Mouse (Mus musculus) intestine, embryonic 16.5 days (tissue): ENCODE measurements around the gene Angptl3. TPM values are rescaled to one million over a fixed set of nuclear protein-coding genes. Genes with fewer than 3 reads are reported as not detected.

Source experiments
- ATAC-seq: fragments of 200-750 bp; cut with Nextera tagmentation; 2 replicates; pipeline ENCODE4 v1.8.0; 2017; ENCODE audit warnings: moderate TSS enrichment, moderate library complexity
- H3K27ac ChIP-seq: fragments of 300-500 bp; sonication (generic); 2 replicates; pipeline ENCODE4 v1.5.1; 2014; ENCODE audit warnings: mild to moderate bottlenecking, low read length
- H3K27me3 ChIP-seq: fragments of 300-500 bp; sonication (generic); replicated peaks from 2 replicates; pipeline ENCODE4 v1.6.1; 2014; ENCODE audit warnings: low read length, control low read depth, mixed read lengths; ENCODE audit not compliant: control insufficient read depth, insufficient read depth
- H3K36me3 ChIP-seq: fragments of 300-500 bp; sonication (generic); 2 replicates; pipeline ENCODE4 v1.6.1; 2014; ENCODE audit warnings: low read length, control low read depth; ENCODE audit not compliant: control insufficient read depth, insufficient read depth
- H3K4me1 ChIP-seq: fragments of 300-500 bp; sonication (generic); 2 replicates; pipeline ENCODE4 v1.6.1; 2014; ENCODE audit warnings: low read length, control low read depth, mixed read lengths; ENCODE audit not compliant: control insufficient read depth, insufficient read depth
- H3K4me2 ChIP-seq: fragments of 300-500 bp; sonication (generic); 2 replicates; pipeline ENCODE4 v1.6.1; 2014; ENCODE audit warnings: low read depth, low read length, control low read depth
- H3K4me3 ChIP-seq: fragments of 300-500 bp; sonication (generic); 2 replicates; pipeline ENCODE4 v1.5.1; 2014; ENCODE audit warnings: mild to moderate bottlenecking, low read length
- H3K9ac ChIP-seq: fragments of 300-500 bp; sonication (generic); 2 replicates; pipeline ENCODE4 v1.6.1; 2014; ENCODE audit warnings: low read depth, low read length
- H3K9me3 ChIP-seq: fragments of 300-500 bp; sonication (generic); 2 replicates; pipeline ENCODE4 v1.6.1; 2016; ENCODE audit warnings: low read length, control low read depth; ENCODE audit not compliant: control insufficient read depth
- WGBS: fragments of 180-500 bp; shearing (Covaris S2); extraction: QIAGEN DNeasy Blood & Tissue Kit; methylation state at CpG from one replicate; pipeline ENCODE4 v1.1.7; 2014; 5-methylcytosine and 5-hydroxymethylcytosine counted together
- polyA plus RNA-seq: library from polyadenylated mRNA; unstranded; fragments of >200 nt; fragmentation: Nextera tagmentation; extraction: Ambion mirVana; gene quantifications from 2 replicates; pipeline ENCODE4 v1.2.1, GENCODE M21; 2015

Gene Angptl3
- polyA plus RNA-seq, 1 experiment from 2014 or later, result 5.0 TPM

DNA sequence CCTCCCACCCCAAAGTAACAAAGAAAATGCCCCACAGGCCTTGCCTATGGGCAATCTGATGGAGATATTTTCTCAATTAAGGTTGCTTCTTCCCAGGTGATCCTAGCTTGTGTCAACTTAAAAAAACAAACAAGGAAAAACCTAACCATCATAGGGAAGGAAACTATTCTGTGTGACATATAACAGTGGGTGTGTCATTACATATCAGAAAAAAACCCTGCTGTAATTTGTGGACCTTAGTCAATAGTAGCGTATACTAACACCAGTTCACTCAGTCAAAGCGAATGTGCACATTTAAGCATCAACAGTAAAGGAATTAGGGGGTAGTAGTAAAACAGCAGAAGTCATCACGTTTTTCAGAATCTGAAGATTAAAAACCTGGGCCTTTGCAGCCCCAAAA lies 61.0 kb downstream of the Angptl3 start:
- Histone ChIP-seq H3K36me3 (no peaks in the 10 kb centered on the region; the same call in 1 of the 2 replicates), H3K27ac (no peak overlapping the region; the same call in 1 of the 2 replicates), H3K4me2 (no peak overlapping the region), H3K4me1 (peaks cover 5% of the 10 kb centered on the region), H3K4me3 (no peak overlapping the region), H3K9me3 (0 out of 2 replicates have a peak, but pooled peaks cover 2% of the 10 kb centered on the region), H3K27me3 (no peaks in the 10 kb centered on the region), H3K9ac (no peak overlapping the region)
- WGBS, result 77% methylated on average over 3 of the region's 3 CpGs
- peak; percentile 21; the same call in 1 of the 2 replicates for ATAC-seq

Other genes starting within 250 kb of the Angptl3 start
- gene Kank4, start 213.4 kb upstream of the Angptl3 start, polyA plus RNA-seq, result 0.89 TPM in 2 replicates
- not detected in 2 replicates for gene I0C0044D17Rik, start 207.1 kb upstream of the Angptl3 start, polyA plus RNA-seq
- 50.4 and 51.2 TPM in 2 replicates for gene Usp1, start 107.1 kb upstream of the Angptl3 start, polyA plus RNA-seq
- gene Dock7, start 90.0 kb downstream of the Angptl3 start, polyA plus RNA-seq, result 32.8 and 34.9 TPM in 2 replicates
- 15.0 and 15.7 TPM in 2 replicates for gene Atg4c, start 163.0 kb downstream of the Angptl3 start, polyA plus RNA-seq